Mouse (Mus musculus): ENCODE data around the gene Ptpn13. TPM values are rescaled to one million over a fixed set of nuclear protein-coding genes. Genes with fewer than 3 reads are reported as not detected.

The Ptpn13 gene
- polyA plus RNA-seq, 1 experiment from 2014 or later, result 5.6 TPM

DNA sequence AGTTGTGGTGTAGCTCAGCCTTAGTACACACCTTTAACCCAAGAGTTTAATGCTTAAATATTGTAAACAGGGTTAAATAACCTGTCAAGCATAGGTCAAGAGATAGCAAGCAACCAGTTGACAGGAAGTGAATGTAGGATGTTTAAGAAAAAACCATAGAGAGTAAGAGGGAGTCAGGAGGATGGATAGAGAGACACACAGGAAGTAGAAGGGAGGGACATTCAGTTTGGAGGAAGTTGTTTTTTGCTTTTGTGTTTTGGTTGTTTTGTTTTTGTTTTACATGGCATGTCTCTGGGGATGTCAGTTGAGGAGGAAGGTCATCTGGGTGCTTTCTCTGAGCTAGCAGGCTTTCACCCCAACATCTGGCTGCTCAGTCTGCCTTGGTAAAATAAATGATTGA is 91.6 kb downstream of the Ptpn13 start:
- peak; percentile 5 for DNase-seq (ENCODE audit: low spot score)

DNA sequence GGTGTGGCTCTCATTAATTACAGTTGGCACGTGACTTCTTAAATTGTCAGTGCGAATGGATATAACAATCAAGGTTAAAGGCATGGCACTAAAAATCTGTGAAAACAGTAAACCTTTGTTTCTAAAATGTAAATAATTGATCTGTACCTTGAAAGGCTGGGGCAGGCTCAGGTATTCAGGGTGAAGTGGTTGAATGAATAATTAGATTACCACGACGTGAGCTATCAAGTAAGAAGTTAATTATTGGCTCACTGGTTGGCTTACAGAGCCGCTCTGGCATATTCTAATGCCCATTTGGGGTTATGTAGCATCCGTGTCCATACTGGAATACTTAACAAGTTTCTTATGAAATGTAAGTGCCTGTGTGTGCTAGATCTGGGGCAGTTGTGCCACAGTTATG is 92.6 kb downstream of the Ptpn13 start:
- DNase-seq (ENCODE audit: low spot score), result no peak

DNA sequence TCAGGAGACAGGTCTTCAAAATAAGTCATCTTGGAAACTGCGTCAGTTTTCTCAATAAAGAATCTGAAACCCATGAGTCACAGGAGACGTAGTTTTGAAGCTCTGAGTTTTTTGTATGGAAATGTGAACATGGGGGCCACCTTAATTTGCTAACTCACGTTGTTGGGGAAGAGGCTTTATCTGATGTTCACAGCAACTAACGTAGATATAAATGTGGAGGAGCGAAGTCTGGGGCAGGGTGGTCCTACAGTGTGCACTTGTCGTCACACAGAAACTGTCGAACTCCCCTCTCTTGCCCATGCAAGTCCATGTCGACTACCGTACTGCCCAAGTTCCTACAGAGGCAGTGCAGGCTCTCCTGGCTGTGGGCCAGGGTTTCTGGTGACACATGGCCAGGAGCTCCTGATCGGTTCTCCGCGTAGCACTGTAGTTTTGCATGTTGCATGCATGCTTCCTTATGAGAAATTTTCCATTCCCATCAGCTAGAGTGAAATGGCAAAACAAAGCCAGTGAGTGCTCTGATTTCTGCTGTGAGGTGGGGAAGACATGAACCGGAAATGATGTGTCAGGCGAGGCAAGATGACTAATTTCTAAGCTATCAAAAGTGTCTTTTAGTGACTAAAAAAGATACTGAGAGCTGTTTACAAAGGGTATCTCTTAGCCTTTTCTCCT is 93.9 kb downstream of the Ptpn13 start:
- no peak for DNase-seq (ENCODE audit: low spot score)

DNA sequence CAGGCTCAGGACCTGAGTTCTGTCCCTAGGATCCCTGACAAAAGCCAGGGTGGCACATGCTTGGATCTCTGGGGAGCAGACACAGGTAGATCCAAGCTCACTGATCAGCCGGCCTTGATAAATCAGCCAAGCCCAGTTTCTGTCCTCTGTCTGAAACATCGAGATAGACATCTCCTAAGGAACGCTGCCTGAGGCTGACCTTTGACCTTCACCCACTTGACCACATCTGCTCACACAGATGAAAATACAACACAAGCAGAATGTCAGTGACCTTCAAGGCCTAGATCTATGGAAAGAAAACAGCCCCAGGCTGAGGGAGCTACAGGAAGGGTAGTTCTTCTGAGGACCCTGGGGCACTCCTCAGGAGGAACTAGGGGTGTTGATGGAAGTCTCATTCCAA is 97.4 kb downstream of the Ptpn13 start:
- no peak for DNase-seq (ENCODE audit: low spot score)

DNA sequence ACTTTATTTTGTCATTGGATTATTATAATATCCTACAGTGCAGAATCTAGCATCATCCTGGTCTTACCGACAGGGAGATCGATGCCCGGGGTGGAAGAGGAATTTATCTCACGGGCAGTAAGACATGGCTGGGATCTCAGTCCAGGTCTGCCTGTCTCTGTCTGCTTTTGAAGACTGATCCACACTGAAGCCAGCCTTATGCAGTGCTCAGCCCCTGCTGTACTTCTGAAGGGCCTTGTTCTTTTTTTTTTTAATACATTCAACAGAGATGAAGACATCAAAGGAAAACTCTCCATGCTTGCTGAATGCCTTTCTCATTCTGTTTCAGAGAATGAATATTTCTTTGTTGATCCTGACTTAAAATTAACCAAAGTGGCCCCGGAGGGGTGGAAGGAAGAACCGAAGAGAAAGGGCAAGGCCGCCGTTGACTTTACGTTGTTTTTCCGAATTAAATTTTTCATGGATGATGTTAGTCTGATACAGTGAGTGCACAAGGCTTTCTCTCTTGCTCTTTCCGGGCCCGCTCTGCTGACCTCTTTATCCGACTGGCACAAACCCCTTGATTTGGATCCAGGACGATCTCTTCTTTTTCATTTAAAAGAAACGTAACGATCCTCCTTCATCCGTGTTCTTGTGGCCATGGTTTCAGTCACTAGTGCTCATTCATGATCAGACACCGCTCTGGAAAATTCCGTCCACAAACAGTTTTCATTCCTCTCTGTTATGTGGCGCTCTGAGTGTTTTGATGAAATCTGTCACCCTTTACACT is 101.9 kb downstream of the Ptpn13 start:
- DNase-seq (ENCODE audit: low spot score), result no peak

DNA sequence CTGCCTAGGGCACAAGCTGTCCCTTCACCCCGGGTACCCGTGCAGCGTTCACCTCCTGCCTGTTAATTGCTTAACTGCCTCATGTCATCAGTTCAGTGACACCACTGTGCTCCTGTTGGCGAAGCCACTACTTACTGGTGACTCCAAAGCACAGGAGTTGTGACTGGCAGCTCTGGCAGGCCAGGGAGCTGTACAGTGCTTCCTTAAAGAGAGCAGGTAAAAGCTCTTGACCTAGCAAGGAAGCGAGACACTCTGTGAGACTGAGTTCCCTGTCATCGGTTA is 102.4 kb downstream of the Ptpn13 start:
- no peak for DNase-seq (ENCODE audit: low spot score)

DNA sequence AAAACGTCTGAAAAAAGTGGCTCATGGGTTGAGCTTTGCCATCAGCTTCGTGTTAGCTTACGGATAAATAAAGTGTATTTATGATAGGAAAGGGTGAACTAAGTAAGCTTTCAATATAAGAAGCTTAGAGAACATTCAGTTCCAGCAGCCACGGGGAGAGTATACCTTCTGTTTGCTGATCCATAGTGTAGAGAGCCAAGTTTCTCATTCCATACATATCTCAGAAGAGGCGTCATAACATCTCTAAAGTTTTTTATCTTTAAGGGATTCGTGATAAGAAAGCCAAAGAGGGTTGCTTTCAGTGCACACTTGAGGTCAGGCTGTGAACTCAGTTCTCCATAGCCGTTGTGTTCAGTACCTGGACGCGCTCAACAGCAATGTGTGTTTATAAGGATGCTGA is 105.2 kb downstream of the Ptpn13 start:
- no peak for DNase-seq (ENCODE audit: low spot score)

DNA sequence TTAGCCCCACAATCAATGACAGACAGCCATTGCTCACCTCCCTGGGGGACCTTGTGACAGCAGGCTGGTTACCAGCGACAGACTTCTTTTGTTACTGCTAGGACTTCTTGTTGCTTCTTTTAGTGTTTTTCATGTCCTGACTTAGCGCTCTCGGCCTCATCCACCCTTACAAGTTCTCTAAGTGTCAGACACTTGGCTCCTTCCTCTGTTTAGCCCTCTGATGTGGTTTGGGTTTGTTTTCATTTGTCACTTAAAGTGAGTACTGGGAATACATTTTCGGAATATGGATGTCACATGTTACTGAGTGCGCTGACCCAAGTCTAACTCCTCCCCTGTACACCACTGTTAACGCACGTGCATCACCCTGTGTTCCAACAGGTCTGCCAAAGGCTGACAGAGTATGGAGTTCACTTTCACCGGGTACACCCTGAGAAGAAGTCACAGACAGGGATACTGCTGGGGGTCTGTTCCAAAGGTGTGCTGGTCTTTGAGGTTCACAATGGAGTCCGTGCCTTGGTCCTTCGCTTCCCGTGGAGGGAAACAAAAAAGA is 107.9 kb downstream of the Ptpn13 start:
- DNase-seq (ENCODE audit: low spot score), result no peak

DNA sequence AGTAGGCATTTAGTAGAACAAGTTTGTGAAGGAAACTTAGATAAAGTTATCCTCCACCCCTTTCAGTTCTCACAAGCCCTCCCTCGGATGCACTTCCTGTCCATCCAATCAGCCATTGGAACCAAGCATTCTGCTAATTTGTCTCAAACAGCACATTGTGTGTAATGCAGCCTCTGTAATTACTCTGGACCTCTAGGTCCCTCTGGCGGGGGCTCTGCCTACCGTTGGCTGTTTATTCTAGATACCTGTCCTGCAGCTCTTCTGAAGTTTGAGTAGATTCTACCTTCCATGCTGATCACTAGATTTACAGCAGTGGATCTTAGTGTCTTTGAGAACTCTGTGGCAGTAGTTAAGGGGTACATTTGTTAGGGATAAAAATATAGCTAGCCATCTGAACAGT is 109.5 kb downstream of the Ptpn13 start:
- DNase-seq (ENCODE audit: low spot score), result no peak

DNA sequence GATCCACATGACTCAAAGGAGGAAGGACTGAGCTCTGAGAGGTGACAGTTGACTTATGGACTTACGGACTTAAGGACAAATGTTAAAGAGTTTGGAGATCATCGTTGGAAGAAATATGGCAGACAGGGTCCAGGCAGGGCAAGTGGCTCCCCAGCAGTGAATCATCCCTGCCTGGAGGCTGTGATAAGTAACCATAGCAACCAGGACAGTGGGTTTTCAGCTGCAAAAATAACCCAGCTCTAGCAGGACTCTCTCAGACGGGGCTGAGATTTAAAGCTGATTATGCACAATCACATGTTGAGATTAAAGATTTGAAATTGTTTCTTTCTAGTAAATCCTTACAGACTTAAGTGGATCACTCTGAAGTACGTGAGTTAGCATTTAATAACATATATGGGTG is 112.4 kb downstream of the Ptpn13 start:
- DNase-seq (ENCODE audit: low spot score), result no peak

DNA sequence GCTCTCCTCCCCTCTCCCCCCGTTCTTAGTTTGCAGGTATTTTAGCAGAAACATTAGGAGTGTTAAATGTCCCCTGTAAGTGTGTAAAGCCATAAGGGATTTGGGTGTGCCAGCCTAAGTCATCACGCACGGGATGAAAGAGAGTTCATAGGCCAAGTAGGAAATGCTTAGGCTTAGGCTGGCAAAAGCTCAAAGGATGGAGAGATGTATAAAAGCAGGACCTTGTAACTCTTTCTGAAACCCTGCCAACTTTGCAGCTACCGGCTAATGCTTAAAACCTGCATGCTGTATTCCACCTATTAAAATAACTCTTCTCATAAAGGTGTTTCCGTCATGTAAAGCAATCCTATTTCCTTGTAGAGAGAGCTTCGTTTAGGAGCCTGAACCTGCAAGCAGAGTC is 115.6 kb downstream of the Ptpn13 start:
- DNase-seq (ENCODE audit: low spot score), result no peak

DNA sequence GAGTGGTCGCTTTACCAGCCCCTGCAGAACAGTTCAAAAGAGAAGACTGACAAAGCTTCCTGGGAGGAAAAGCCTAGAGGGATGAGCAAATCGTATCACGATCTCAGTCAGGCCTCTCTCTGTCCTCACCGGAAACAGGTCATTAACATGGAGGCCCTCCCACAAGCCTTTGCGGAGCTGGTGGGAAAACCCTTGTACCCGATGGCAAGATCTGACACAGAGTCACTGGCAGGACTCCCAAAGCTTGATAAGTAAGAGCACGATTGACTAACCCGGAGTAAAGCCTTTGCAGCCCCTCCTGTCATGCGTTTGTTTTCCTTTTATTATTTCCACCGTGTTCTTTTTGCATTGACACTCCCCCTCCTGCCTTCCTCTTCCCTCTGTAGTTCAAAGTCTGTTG is 116.1 kb downstream of the Ptpn13 start:
- no peak for DNase-seq (ENCODE audit: low spot score)

DNA sequence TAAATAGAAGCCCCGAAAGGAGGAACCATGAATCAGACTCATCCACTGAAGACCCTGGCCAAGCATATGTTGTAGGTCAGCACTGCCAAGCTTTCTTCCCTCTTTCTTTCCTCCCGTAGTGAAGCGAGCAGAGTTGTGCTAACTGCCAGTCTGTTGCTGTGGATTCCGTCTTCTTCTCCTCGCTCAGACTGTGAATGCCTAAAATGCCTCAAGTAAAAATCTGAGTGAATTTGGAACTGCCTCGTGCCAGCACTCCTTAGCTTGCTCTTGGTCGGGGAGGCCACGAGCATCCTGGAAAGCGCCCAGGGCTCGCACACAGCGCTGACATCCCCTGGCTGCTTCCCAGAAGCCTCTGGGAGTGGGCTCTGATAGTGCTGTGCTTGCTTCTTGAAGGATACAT is 116.5 kb downstream of the Ptpn13 start:
- DNase-seq (ENCODE audit: low spot score), result no peak

DNA sequence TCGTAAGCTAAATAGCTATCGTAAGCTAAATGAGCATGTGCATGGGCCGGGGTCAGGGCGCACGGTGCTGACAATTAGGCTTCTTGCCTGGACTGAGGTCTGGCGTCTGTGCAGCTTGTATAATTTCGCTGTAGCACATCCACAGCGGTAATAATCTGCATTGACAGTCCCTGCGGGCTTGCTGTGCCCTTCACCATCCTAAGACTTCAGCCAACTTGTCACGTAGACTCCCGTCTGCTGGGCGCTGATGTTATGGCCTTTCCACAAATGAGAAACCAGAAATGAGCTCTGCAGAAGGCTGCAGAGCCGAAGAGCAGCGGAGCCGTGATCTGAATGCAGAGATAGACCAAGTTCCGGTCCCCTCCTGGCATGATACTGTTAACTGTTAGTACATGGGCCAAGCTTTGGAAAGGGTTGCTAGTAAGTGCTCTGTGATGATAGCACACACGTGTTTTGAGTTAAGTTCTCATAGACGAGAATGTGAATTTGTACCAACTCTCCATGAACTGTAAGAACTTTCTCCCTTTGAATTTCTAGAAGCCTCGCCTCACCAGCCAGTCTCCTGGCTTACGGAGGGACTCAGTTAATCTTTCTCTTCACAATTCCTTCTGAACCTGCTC is 120.5 kb downstream of the Ptpn13 start:
- DNase-seq (ENCODE audit: low spot score), result no peak

DNA sequence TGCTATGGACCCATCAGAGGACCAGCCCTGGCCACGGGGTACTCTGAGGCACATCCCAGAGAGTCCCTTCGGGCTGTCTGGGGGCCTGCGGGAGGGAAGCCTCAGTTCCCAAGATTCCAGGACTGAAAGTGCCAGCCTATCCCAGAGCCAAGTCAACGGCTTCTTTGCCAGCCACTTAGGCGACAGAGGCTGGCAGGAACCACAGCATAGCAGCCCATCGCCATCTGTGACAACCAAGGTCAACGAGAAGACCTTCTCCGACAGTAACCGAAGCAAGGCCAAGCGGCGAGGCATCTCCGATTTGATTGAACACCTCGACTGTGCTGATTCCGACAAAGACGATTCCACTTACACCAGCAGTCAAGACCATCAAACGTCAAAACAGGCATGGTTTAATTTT is 129.8 kb downstream of the Ptpn13 start:
- no peak for DNase-seq (ENCODE audit: low spot score)

DNA sequence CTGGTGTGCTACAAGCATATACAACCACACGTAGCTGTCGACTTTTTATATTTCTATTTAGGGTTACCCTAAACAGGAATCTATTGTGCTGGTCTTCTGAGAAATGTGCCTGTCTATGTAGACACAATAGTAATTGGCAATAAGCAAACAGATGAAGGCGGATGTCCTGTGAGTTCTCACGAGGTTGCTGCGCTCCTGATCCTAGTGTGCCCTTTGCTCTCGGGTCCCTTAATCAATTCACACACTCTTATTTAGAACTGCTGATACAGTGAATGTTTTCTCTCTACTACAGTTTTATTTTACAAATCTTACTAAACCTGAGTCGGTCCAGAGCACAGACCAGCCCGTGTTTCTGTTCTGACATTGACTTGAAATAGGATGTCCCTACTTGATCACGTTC is 135.6 kb downstream of the Ptpn13 start:
- DNase-seq (ENCODE audit: low spot score), result no peak

DNA sequence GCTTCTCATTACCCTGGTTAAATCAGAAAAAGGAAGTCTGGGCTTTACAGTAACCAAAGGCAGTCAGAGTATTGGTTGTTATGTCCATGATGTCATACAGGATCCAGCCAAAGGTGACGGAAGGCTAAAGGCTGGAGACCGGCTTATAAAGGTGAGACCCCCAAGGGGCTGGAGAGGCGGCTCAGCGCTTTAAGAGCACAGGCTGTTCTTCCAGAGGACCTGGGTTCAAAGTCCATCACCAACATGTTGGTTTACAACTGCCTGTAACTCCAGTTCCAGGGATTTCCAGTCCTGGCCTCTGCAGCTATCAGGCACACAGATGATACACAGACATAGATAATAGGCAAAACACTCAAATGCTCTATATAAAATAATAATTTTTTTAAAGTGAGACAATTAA is 143.0 kb downstream of the Ptpn13 start:
- DNase-seq (ENCODE audit: low spot score), result no peak

DNA sequence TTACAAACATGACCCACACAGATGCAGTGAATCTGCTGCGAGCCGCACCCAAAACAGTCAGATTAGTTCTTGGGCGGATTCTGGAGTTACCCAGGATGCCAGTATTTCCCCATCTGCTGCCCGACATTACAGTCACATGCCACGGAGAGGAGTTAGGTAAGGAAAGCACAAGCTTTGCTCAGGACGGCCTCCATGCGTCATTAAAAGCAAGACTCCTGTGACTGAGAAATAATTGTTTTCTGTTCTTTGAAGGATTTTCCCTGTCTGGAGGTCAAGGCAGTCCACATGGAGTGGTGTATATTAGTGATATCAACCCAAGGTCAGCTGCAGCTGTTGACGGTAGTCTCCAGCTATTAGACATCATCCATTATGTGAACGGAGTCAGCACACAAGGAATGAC is 144.5 kb downstream of the Ptpn13 start:
- no peak for DNase-seq (ENCODE audit: low spot score)

DNA sequence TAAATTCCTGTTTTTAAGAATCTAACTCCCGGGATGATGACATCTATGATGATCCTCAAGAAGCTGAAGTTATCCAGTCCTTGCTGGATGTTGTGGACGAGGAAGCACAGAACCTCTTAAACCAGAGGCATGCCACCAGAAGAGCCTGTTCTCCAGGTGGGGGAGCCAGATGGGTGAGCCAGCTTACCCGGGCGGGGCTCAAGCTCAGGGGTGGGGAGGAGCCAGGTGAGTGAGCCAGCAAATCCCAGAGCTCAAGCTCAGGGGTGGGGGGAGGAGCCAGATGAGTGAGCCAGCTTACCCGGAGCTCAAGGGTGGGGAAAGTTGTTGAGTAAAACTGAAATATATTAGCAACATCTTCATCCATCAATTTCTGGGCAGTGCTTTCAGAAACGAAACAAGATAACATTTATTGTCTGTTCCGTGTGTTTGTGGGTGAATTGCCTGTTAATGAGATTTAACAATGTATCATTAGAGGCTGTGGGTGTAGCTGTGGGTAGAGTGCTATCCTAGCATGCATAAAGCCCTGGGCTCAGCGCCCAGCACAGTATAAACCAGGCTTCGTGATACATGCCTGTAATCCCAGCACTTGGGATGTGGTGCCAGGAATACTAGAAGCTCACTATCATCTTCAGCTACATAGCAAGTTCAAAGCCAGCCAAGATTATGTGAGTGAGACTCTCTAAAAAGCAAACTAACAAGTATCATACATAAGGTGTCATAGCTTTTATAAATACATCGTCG is 154.9 kb downstream of the Ptpn13 start:
- peak; percentile 5 for DNase-seq (ENCODE audit: low spot score)

DNA sequence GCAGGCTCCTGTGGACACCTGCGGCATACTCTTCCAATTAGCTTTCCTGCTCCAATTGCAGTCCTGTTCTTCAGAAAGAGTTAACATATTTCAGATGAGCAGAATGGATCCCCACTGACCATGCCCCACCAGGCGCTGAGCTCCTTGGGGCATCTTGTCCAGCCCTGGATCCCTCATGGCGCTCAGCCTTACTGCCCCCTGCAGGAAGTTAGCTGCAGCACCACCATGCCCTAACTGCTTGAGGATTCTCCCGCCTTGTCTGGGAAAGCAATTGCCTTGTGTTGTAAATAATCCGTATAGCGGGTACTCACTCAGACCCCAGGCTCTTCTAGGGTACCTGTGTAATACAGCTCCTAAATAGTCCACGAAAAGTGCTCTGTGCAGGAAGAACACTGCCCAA is 162.2 kb downstream of the Ptpn13 start:
- DNase-seq (ENCODE audit: low spot score), result no peak

DNA sequence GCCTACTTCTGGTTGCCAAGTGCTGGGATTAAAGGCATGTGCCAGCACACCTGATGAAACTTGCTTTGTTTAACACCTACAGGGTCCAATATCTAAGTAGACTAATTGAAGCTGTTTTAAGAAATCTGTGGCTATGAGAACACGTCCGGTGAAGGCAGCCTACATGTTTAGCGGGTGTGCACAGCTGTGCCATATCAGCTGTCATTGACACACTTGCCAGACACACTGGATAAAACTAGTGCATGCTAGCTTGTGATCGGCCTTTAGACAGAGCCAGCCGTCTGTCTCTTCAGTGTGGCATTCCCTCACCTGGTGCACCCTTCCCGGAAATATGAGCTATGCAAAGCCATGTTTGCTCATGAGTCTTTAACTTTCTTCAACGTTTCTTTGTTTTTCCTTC is 166.9 kb downstream of the Ptpn13 start:
- DNase-seq (ENCODE audit: low spot score), result no peak

DNA sequence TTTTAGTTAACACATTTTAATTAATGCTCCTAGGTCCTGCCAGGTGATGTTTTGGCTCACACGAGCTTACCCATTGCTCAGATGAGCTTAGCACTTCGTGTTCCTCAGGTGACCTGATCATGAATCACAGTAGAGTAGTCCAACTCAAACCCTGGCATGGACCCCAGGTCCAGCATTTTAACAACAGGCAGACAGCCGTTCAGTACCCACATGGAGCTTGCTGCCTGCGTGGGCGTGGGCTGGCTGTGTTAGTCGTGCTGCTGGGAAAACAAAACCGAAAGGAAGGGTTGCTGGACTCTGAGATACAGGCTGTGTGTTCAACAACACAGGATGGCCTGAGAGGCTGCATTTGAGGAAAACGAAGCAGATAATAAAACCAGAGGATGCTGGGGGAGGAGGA is 167.7 kb downstream of the Ptpn13 start:
- no peak for DNase-seq (ENCODE audit: low spot score)
